Mouse (Mus musculus): ENCODE data around the gene Miip. TPM values are rescaled to one million over a fixed set of nuclear protein-coding genes. Genes with fewer than 3 reads are reported as not detected.

Miip gene
- polyA plus RNA-seq, 1 experiment = 72.2 TPM

- Histone ChIP-seq H3K27me3 (ENCODE audit: control insufficient read depth, insufficient read depth, low read length) (no peaks in the 10 kb centered on the region), H3K4me1 (ENCODE audit: control insufficient read depth, insufficient read depth, insufficient read length) (peaks cover 5% of the 10 kb centered on the region; the same call in 1 of the 2 replicates), H3K4me3 (ENCODE audit: extremely low read depth, insufficient read depth, insufficient read length) (no peak overlapping the region), H3K27ac (ENCODE audit: insufficient read depth, low read length) (no peak overlapping the region), H3K36me3 (ENCODE audit: control insufficient read depth, insufficient read depth, low read length) (peaks cover 7% of the 10 kb centered on the region)
- TF ChIP-seq POLR2A (IDR thresholded peaks at IDR 0.05; ENCODE audit: low read depth, low read length) (no peak), CTCF (IDR thresholded peaks at IDR 0.05; ENCODE audit: extremely low read depth, insufficient read depth, insufficient read length, insufficient replicate concordance) (no peak)
- DNase-seq (ENCODE audit: low read depth in 1 of 2, low spot score in 2 of 2) = no peak
- WGBS = 94% methylated on average over 12 of the region's 12 CpGs
Measured at GRCm38 (mm10) chr4:147902906-147903500, 34.4 kb upstream of the Miip start.

- 91% methylated on average over 7 of the region's 7 CpGs for WGBS
- Histone ChIP-seq H3K4me1 (ENCODE audit: control insufficient read depth, insufficient read depth, insufficient read length) (peaks cover 5% of the 10 kb centered on the region; the same call in 1 of the 2 replicates), H3K27me3 (ENCODE audit: control insufficient read depth, insufficient read depth, low read length) (no peaks in the 10 kb centered on the region), H3K36me3 (ENCODE audit: control insufficient read depth, insufficient read depth, low read length) (peaks cover 24% of the 10 kb centered on the region), H3K4me3 (ENCODE audit: extremely low read depth, insufficient read depth, insufficient read length) (no peak overlapping the region), H3K27ac (ENCODE audit: insufficient read depth, low read length) (no peak overlapping the region)
- no peak for TF ChIP-seq POLR2A (IDR thresholded peaks at IDR 0.05; ENCODE audit: low read depth, low read length)
- TF ChIP-seq CTCF (IDR thresholded peaks at IDR 0.05; ENCODE audit: extremely low read depth, insufficient read depth, insufficient read length, insufficient replicate concordance) = no peak
- no peak for DNase-seq (ENCODE audit: low read depth in 1 of 2, low spot score in 2 of 2)
Measured at GRCm38 (mm10) chr4:147900452-147900851, 31.8 kb upstream of the Miip start.

GRCm38 (mm10) chr4:147897348-147897747 is 28.7 kb upstream of the Miip start:
- TF ChIP-seq CTCF (IDR thresholded peaks at IDR 0.05; ENCODE audit: extremely low read depth, insufficient read depth, insufficient read length, insufficient replicate concordance) = no peak
- TF ChIP-seq POLR2A (IDR thresholded peaks at IDR 0.05; ENCODE audit: low read depth, low read length) = no peak
- Histone ChIP-seq H3K27me3 (ENCODE audit: control insufficient read depth, insufficient read depth, low read length) (no peaks in the 10 kb centered on the region), H3K27ac (ENCODE audit: insufficient read depth, low read length) (no peak overlapping the region), H3K4me3 (ENCODE audit: extremely low read depth, insufficient read depth, insufficient read length) (no peak overlapping the region), H3K36me3 (ENCODE audit: control insufficient read depth, insufficient read depth, low read length) (peaks cover 27% of the 10 kb centered on the region), H3K4me1 (ENCODE audit: control insufficient read depth, insufficient read depth, insufficient read length) (no peaks in the 10 kb centered on the region)
- WGBS = 91% methylated on average over 3 of the region's 3 CpGs
- no peak for DNase-seq (ENCODE audit: low read depth in 1 of 2, low spot score in 2 of 2)

DNA sequence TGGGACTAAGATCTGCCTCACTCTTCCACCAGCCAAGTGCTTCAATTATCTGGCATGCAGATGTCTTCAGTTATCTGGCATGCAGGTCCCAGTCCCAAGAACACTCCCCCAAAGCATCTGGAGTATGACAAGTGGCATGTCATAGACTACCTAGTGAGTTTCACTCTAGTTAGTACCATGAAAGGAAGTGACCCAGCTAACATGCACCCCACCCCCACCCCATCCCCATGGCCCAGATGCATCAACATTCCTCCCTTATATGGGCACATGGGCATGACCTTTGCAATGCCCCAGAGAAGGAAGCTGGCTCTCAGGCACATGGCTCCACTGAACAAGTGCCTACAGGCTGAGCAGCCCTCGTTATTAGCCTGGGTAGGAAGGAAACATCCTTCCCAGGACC is 27.8 kb upstream of the Miip start:
- Histone ChIP-seq H3K4me1 (ENCODE audit: control insufficient read depth, insufficient read depth, insufficient read length) (no peaks in the 10 kb centered on the region), H3K27me3 (ENCODE audit: control insufficient read depth, insufficient read depth, low read length) (no peaks in the 10 kb centered on the region), H3K4me3 (ENCODE audit: extremely low read depth, insufficient read depth, insufficient read length) (no peak overlapping the region), H3K27ac (ENCODE audit: insufficient read depth, low read length) (no peak overlapping the region), H3K36me3 (ENCODE audit: control insufficient read depth, insufficient read depth, low read length) (peaks cover 28% of the 10 kb centered on the region)
- WGBS = 65% methylated on average over 1 of the region's 1 CpGs
- DNase-seq (ENCODE audit: low read depth in 1 of 2, low spot score in 2 of 2) = no peak
- TF ChIP-seq CTCF (IDR thresholded peaks at IDR 0.05; ENCODE audit: extremely low read depth, insufficient read depth, insufficient read length, insufficient replicate concordance) (no peak), POLR2A (IDR thresholded peaks at IDR 0.05; ENCODE audit: low read depth, low read length) (no peak)

DNA sequence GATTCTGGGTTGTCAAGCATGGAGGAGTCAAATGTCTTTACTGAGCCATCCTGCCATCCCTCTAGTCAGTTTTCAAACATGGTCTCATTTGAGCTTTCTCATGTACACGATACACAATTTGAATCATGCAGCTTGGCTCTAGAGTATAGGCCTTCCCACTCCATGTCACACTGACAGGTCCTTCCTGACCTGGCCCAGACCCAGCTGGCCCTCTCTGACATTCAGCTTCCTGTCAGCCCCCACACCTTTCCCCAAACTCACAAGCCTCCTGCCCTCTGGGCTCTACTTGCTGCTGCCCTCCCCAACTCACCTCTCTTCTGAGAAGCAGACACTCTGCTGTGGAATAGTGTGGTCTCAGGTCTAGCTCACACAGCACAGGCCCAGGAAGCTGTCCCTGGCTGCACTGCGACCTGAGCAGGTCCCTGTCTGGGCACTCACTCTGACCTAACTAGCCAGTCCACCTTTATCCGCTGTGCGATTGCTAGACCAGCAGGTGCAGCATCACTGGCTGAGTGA is 27.3 kb upstream of the Miip start:
- no peak for DNase-seq (ENCODE audit: low read depth in 1 of 2, low spot score in 2 of 2)
- TF ChIP-seq POLR2A (IDR thresholded peaks at IDR 0.05; ENCODE audit: low read depth, low read length) = no peak
- TF ChIP-seq CTCF (IDR thresholded peaks at IDR 0.05; ENCODE audit: extremely low read depth, insufficient read depth, insufficient read length, insufficient replicate concordance) = no peak
- 78% methylated on average over 4 of the region's 4 CpGs for WGBS
- no peak overlapping the region for H3K27ac ChIP-seq (ENCODE audit: insufficient read depth, low read length)
- no peak overlapping the region for H3K4me3 ChIP-seq (ENCODE audit: extremely low read depth, insufficient read depth, insufficient read length)
- H3K27me3 ChIP-seq (ENCODE audit: control insufficient read depth, insufficient read depth, low read length) = no peaks in the 10 kb centered on the region
- H3K36me3 ChIP-seq (ENCODE audit: control insufficient read depth, insufficient read depth, low read length) = peaks cover 28% of the 10 kb centered on the region
- H3K4me1 ChIP-seq (ENCODE audit: control insufficient read depth, insufficient read depth, insufficient read length) = no peaks in the 10 kb centered on the region

- WGBS = 92% methylated on average over 6 of the region's 6 CpGs
- H3K27me3 ChIP-seq (ENCODE audit: control insufficient read depth, insufficient read depth, low read length) = no peaks in the 10 kb centered on the region
- no peak overlapping the region for H3K4me3 ChIP-seq (ENCODE audit: extremely low read depth, insufficient read depth, insufficient read length)
- peaks cover 31% of the 10 kb centered on the region for H3K36me3 ChIP-seq (ENCODE audit: control insufficient read depth, insufficient read depth, low read length)
- no peaks in the 10 kb centered on the region for H3K4me1 ChIP-seq (ENCODE audit: control insufficient read depth, insufficient read depth, insufficient read length)
- H3K27ac ChIP-seq (ENCODE audit: insufficient read depth, low read length) = no peak overlapping the region
- no peak for DNase-seq (ENCODE audit: low read depth in 1 of 2, low spot score in 2 of 2)
- TF ChIP-seq CTCF (IDR thresholded peaks at IDR 0.05; ENCODE audit: extremely low read depth, insufficient read depth, insufficient read length, insufficient replicate concordance) = no peak
- TF ChIP-seq POLR2A (IDR thresholded peaks at IDR 0.05; ENCODE audit: low read depth, low read length) = no peak
Measured at GRCm38 (mm10) chr4:147890341-147890740, 21.7 kb upstream of the Miip start.

- Histone ChIP-seq H3K4me1 (ENCODE audit: control insufficient read depth, insufficient read depth, insufficient read length) (no peaks in the 10 kb centered on the region), H3K27ac (ENCODE audit: insufficient read depth, low read length) (no peak overlapping the region), H3K27me3 (ENCODE audit: control insufficient read depth, insufficient read depth, low read length) (no peaks in the 10 kb centered on the region), H3K36me3 (ENCODE audit: control insufficient read depth, insufficient read depth, low read length) (peaks cover 33% of the 10 kb centered on the region), H3K4me3 (ENCODE audit: extremely low read depth, insufficient read depth, insufficient read length) (no peak overlapping the region)
- WGBS = 88% methylated on average over 4 of the region's 4 CpGs
- DNase-seq (ENCODE audit: low read depth in 1 of 2, low spot score in 2 of 2) = no peak
- TF ChIP-seq CTCF (IDR thresholded peaks at IDR 0.05; ENCODE audit: extremely low read depth, insufficient read depth, insufficient read length, insufficient replicate concordance) = no peak
- TF ChIP-seq POLR2A (IDR thresholded peaks at IDR 0.05; ENCODE audit: low read depth, low read length) = no peak
Measured at GRCm38 (mm10) chr4:147888237-147888636, 19.6 kb upstream of the Miip start.
